ENCODE assay signal across 26 mouse cellular contexts in the genomic region with DNA sequence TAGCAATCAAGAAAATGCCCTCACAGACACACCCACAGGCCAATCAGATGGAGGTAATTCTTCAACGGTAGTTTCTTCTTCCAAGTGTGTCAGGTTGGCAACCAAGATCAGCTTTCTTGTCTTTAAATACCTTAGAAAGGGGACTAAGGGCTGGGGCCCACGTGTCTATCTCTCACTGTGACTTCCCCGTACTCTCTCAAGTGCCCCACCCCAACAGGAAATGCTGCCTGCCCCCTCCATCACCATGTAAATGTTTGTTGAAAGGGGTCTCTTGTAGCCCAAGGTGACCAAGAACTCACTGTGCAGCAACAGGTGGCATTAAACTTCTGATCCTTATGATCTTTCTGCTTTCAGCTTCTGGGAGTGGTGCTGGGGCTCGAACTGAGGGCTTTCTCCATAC. TPM values are rescaled to one million over a fixed set of nuclear protein-coding genes. Genes with fewer than 3 reads are reported as not detected.
A peak's percentile ranks its signal among the peaks of the same experiment; 100 is the strongest.
DNase-seq lines count a peak whose midpoint lies in the region; ATAC-seq and TF ChIP-seq lines count a peak whose summit lies in the region.
"Had no signal": no experiment of that assay in that cellular context is flagged by ENCODE, and none has a peak within 500 bp of the region (broad histone marks: within the 10 kb centered on the region; RNA-seq: fewer than 3 reads in every experiment).

No protein-coding gene starts in this region.

- TF ChIP-seq CTCF in thymus, adult 2 months (IDR thresholded peaks at IDR 0.05; ENCODE audit: borderline replicate concordance, control insufficient read depth, extremely low read depth, insufficient read depth, low read length, poor library complexity): no peak

- H3K36me3 ChIP-seq in thymus, adult 2 months (ENCODE audit: control insufficient read depth, insufficient read depth, low read length): no peaks in the 10 kb centered on the region
- H3K36me3 ChIP-seq: embryonic facial prominence, embryonic 13.5 days; embryonic facial prominence, embryonic 15.5 days; forebrain, embryonic 10.5 days; forebrain, embryonic 12.5 days had no signal

- DNase-seq in thymus, adult 2 months: no peak
- no peak for DNase-seq in thymus, postnatal 4 days
- peak; percentile 32 for DNase-seq in induced T-regulatory cell, adult 2 months (ENCODE audit: low read depth)
- peak; percentile 52 for DNase-seq in thymus, postnatal 14 days
- DNase-seq in urinary bladder, postnatal 36 days (ENCODE audit: low spot score in 2 of 2): no peak
- DNase-seq in cerebellum, postnatal 25 days: no peak
- DNase-seq in left cerebral cortex, adult 9 months (ENCODE audit: low spot score in 2 of 2): no peak
- DNase-seq: adrenal gland, adult 8-10 months; B cell, adult 2 months; cerebellum, adult 11-12 months; cerebellum, adult 2 months; cerebellum, adult 9-10 months; cerebellum, postnatal 10 days; cerebellum, postnatal 36 days; embryo, embryonic 11 days had no signal

- H3K4me3 ChIP-seq in thymus, adult 2 months (ENCODE audit: control insufficient read depth, insufficient read depth, low read length): no peak overlapping the region
- H3K4me3 ChIP-seq: embryonic facial prominence, embryonic 13.5 days; embryonic facial prominence, embryonic 15.5 days; erythroblast, embryonic 14.5 days; forebrain, embryonic 10.5 days; forebrain, embryonic 12.5 days had no signal

- no peak for TF ChIP-seq POLR2A in thymus, adult 2 months (IDR thresholded peaks at IDR 0.05; ENCODE audit: control insufficient read depth, extremely low read depth, insufficient read depth, low read length, poor library complexity)

- H3K4me1 ChIP-seq in thymus, adult 2 months (replicated peaks; ENCODE audit: control insufficient read depth, insufficient read depth, low read length): peaks cover 64% of the 10 kb centered on the region
- H3K4me1 ChIP-seq: embryonic facial prominence, embryonic 15.5 days; forebrain, embryonic 10.5 days; forebrain, embryonic 12.5 days had no signal

- peak overlapping the region; percentile 25; the same call in 1 of the 2 replicates for H3K27ac ChIP-seq in thymus, adult 2 months (ENCODE audit: control insufficient read depth, insufficient read depth, low read length)
- H3K27ac ChIP-seq: embryonic facial prominence, embryonic 13.5 days; embryonic facial prominence, embryonic 15.5 days; forebrain, embryonic 10.5 days; forebrain, embryonic 12.5 days had no signal

- peak; percentile 40 for ATAC-seq in CD4-positive, CD25-positive, alpha-beta regulatory T cell, adult 4 months
- ATAC-seq: forebrain, embryonic 14.5 days; forebrain, embryonic 16.5 days; Patski had no signal

- H3K27me3 ChIP-seq in thymus, adult 2 months (ENCODE audit: control insufficient read depth, insufficient read depth, low read length): no peaks in the 10 kb centered on the region
- H3K27me3 ChIP-seq: embryonic facial prominence, embryonic 13.5 days; embryonic facial prominence, embryonic 15.5 days; forebrain, embryonic 12.5 days; Patski had no signal

- WGBS in thymus, adult 2 months: 45% methylated on average over 4 of the region's 4 CpGs

RNA-seq across cellular contexts. Expression of a gene that starts 1.0 kb away (rescaled TPM):
- polyA plus RNA-seq in thymus, adult 2 months (2012; rRNA removed): not detected in 2 replicates
- polyA plus RNA-seq in CD4-positive, CD25-positive, alpha-beta regulatory T cell, adult 4 months (2017; shearing (Covaris generic)): not detected
- polyA plus RNA-seq: activated CD4-positive, CD25-positive, alpha-beta regulatory T cell, adult 4 months; cerebellum, adult 2 months; embryonic facial prominence, embryonic 11.5 days; embryonic facial prominence, embryonic 13.5 days; embryonic facial prominence, embryonic 15.5 days; erythroblast, embryonic 14.5 days; forebrain, embryonic 10.5 days; forebrain, embryonic 12.5 days; forebrain, embryonic 14.5 days; forebrain, embryonic 16.5 days; Patski had no signal

RNA-seq across cellular contexts. Expression of a gene that starts 8.1 kb away (rescaled TPM):
- polyA plus RNA-seq in thymus, adult 2 months (2012; rRNA removed): 0.96 and 6.1 TPM in 2 replicates
- under 1 TPM in 1 of 2 experiments, not detected in 1; 0.75 TPM for polyA plus RNA-seq in CD4-positive, CD25-positive, alpha-beta regulatory T cell, adult 4 months (2017; shearing (Covaris generic))
- polyA plus RNA-seq: cerebellum, adult 2 months; embryonic facial prominence, embryonic 11.5 days; embryonic facial prominence, embryonic 13.5 days; embryonic facial prominence, embryonic 15.5 days; erythroblast, embryonic 14.5 days; forebrain, embryonic 10.5 days; forebrain, embryonic 12.5 days; forebrain, embryonic 14.5 days; forebrain, embryonic 16.5 days had no signal

RNA-seq across cellular contexts. Expression of a gene that starts 17.8 kb away (rescaled TPM):
- polyA plus RNA-seq in thymus, adult 2 months (2012; rRNA removed): 0.50 and 7.0 TPM in 2 replicates
- not detected for polyA plus RNA-seq in CD4-positive, CD25-positive, alpha-beta regulatory T cell, adult 4 months (2017; shearing (Covaris generic))
- polyA plus RNA-seq: activated CD4-positive, CD25-positive, alpha-beta regulatory T cell, adult 4 months; cerebellum, adult 2 months; embryonic facial prominence, embryonic 11.5 days; embryonic facial prominence, embryonic 13.5 days; embryonic facial prominence, embryonic 15.5 days; erythroblast, embryonic 14.5 days; forebrain, embryonic 10.5 days; forebrain, embryonic 12.5 days; forebrain, embryonic 14.5 days; forebrain, embryonic 16.5 days; Patski had no signal

RNA-seq across cellular contexts. Expression of a gene that starts 21.1 kb away (rescaled TPM):
- polyA plus RNA-seq in thymus, adult 2 months (2012; rRNA removed): 23.0 and 59.4 TPM in 2 replicates
- polyA plus RNA-seq in CD4-positive, CD25-positive, alpha-beta regulatory T cell, adult 4 months (2017; shearing (Covaris generic)): 1 to 10 TPM in 1 of 2 experiments, under 1 TPM in 1; 0.67 to 1.6 TPM

RNA-seq across cellular contexts. Expression of a gene that starts 23.0 kb away (rescaled TPM):
- not detected in 2 replicates for polyA plus RNA-seq in thymus, adult 2 months (2012; rRNA removed)
- polyA plus RNA-seq in CD4-positive, CD25-positive, alpha-beta regulatory T cell, adult 4 months (2017; shearing (Covaris generic)): not detected
- polyA plus RNA-seq: activated CD4-positive, CD25-positive, alpha-beta regulatory T cell, adult 4 months; cerebellum, adult 2 months; embryonic facial prominence, embryonic 11.5 days; embryonic facial prominence, embryonic 13.5 days; embryonic facial prominence, embryonic 15.5 days; erythroblast, embryonic 14.5 days; forebrain, embryonic 10.5 days; forebrain, embryonic 12.5 days; forebrain, embryonic 14.5 days; forebrain, embryonic 16.5 days; Patski had no signal

Comparison
In these comparisons a context has a peak if more than half of its experiments do, and no peak if none do; other contexts are left out.
1. DNase-seq: peak in induced T-regulatory cell, adult 2 months (single experiment) and thymus, postnatal 14 days (single experiment); none in thymus, adult 2 months (single experiment), thymus, postnatal 4 days (single experiment), urinary bladder, postnatal 36 days (0 of 2), cerebellum, postnatal 25 days (0 of 2) and left cerebral cortex, adult 9 months (0 of 2).